Mouse (Mus musculus) erythroblast, embryonic 14.5 days (primary cell): ENCODE measurements around the gene Tm9sf3. TPM values are rescaled to one million over a fixed set of nuclear protein-coding genes. Genes with fewer than 3 reads are reported as not detected.
"Not testable (repeated sequence)": the region's sequence is repeated elsewhere in the genome, so short reads cannot be mapped to it uniquely, and the experiment has no call there.

Source experiments
- H3K27me3 ChIP-seq: 2 replicates; pipeline ENCODE4 v1.6.1; 2012; ENCODE audit warnings: inconsistent platforms; ENCODE audit not compliant: control insufficient read depth
- H3K36me3 ChIP-seq: 2 replicates; pipeline ENCODE4 v1.6.1; 2012; ENCODE audit warnings: mild to moderate bottlenecking, inconsistent platforms; ENCODE audit not compliant: control insufficient read depth
- H3K4me1 ChIP-seq: 2 replicates; pipeline ENCODE4 v1.6.1; 2012; ENCODE audit warnings: inconsistent platforms; ENCODE audit not compliant: control insufficient read depth
- H3K4me3 ChIP-seq: replicated peaks from 2 replicates; pipeline ENCODE3; 2012; ENCODE audit warnings: moderate library complexity, mild to moderate bottlenecking, inconsistent platforms
- H3K9me3 ChIP-seq: 2 replicates; pipeline ENCODE4 v1.6.1; 2012; ENCODE audit warnings: low read length, inconsistent platforms, mixed read lengths; ENCODE audit not compliant: control insufficient read depth
- GATA1 ChIP-seq: IDR thresholded peaks from 2 replicates; pipeline ENCODE4 v1.6.1; 2012; ENCODE audit warnings: low read length, inconsistent platforms, mixed read lengths
- TAL1 ChIP-seq: IDR thresholded peaks from 3 replicates; pipeline ENCODE4 v1.6.1; 2012; ENCODE audit warnings: low read length, inconsistent platforms, mixed read lengths
- polyA plus RNA-seq: library from polyadenylated mRNA; stranded (reverse); fragments of >175 nt; gene quantifications from 2 replicates; pipeline ENCODE4 v1.2.3, GENCODE M21; 2012

Tm9sf3 gene
- polyA plus RNA-seq: 0.23 and 0.39 TPM in 2 replicates

- TF ChIP-seq TAL1 (no peak), GATA1 (no peak)
- Histone ChIP-seq H3K4me1 (peaks cover 41% of the 10 kb centered on the region), H3K36me3 (peaks cover 4% of the 10 kb centered on the region), H3K27me3 (peaks cover 7% of the 10 kb centered on the region; the same call in 1 of the 2 replicates), H3K4me3 (peak within 1 kb of the TSS; percentile 95), H3K9me3 (no peaks in the 10 kb centered on the region)
These were observed at the start of gene Tm9sf3 for GRCm38 (mm10) chr19:41263630-41264295. TSS of gene Tm9sf3 (minus strand) at chr19:41263997.

- not testable (repeated sequence) for H3K36me3 ChIP-seq, H3K27me3 ChIP-seq, H3K4me3 ChIP-seq, H3K9me3 ChIP-seq
- H3K4me1 ChIP-seq: peaks cover 17% of the 10 kb centered on the region
These were observed 48.8 kb upstream of the Tm9sf3 start for GRCm38 (mm10) chr19:41312587-41312986.

GRCm38 (mm10) chr19:41312027-41312426, 48.2 kb upstream of the Tm9sf3 start:
- Histone ChIP-seq H3K4me1 (peaks cover 17% of the 10 kb centered on the region), H3K36me3 (no peaks in the 10 kb centered on the region), H3K9me3 (no peaks in the 10 kb centered on the region), H3K27me3 (no peaks in the 10 kb centered on the region), H3K4me3 (no peak overlapping the region)
- TF ChIP-seq GATA1 (no peak), TAL1 (no peak)

DNA sequence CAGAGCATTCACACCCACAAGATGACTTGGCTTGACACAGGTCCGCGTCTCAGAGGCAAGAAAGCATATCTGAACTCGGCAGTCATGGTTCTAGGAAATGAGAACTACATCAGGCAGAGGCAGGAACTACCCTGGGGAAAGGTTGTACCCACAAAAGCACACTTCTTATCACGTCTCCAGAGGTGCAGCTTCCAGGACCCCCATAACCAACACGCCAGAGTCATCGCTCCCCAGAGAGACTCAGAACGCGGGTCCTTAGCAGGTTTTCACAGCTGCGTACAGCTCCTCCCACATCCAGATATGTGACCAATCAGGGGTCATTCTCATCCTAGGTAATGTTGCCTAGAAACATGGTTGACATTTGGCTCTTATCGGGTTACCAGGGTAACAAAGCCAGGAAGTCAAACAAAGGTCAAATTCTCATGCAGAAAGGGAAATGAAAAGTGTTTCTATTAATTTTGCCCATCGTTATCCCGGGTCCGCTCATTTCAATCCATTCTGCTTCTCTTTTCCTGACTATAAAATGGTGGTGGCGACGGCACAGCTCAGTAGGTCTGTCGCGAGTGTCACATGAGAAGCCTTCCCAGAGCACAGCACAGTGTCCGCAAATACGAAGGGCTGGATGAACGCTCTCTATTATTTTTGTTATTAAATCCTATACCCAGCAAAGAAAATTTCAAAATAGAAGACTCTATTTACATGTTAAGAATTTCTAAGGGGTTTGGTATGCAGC, 47.3 kb upstream of the Tm9sf3 start:
- Histone ChIP-seq H3K4me1 (peaks cover 17% of the 10 kb centered on the region), H3K27me3 (no peaks in the 10 kb centered on the region), H3K9me3 (no peaks in the 10 kb centered on the region), H3K36me3 (no peaks in the 10 kb centered on the region), H3K4me3 (peak overlapping the region; percentile 54)
- TF ChIP-seq GATA1: no peak
- TF ChIP-seq TAL1: no peak

DNA sequence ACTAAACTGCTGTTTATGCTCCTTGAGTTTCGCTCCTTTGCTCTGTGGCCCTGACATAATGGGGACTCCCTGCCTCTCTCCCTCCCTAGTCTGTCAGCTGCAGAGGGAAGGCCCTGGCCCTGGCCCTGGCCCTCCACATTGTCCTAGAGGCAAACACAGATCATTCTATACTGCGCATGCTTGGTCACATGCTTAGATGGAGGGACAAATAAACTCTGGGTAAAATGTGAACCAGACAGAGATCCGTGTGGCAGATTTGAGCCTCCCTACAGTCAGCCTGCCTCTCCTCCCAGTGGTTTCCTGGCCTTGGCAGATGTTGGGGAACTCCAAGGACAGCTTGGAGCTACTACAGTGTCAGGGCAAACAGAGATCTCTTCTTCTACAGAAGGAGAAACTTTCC, 40.1 kb upstream of the Tm9sf3 start:
- no peak for TF ChIP-seq TAL1
- H3K27me3 ChIP-seq: no peaks in the 10 kb centered on the region
- no peaks in the 10 kb centered on the region for H3K36me3 ChIP-seq
- H3K4me1 ChIP-seq: no peaks in the 10 kb centered on the region
- no peak overlapping the region for H3K4me3 ChIP-seq
- no peaks in the 10 kb centered on the region for H3K9me3 ChIP-seq

- no peak overlapping the region for H3K4me3 ChIP-seq
- H3K36me3 ChIP-seq: no peaks in the 10 kb centered on the region
- no peaks in the 10 kb centered on the region for H3K9me3 ChIP-seq
- TF ChIP-seq GATA1 (no peak), TAL1 (no peak)
- no peaks in the 10 kb centered on the region for H3K27me3 ChIP-seq
- H3K4me1 ChIP-seq: no peaks in the 10 kb centered on the region
These were observed 39.6 kb upstream of the Tm9sf3 start for GRCm38 (mm10) chr19:41303433-41303832.

DNA sequence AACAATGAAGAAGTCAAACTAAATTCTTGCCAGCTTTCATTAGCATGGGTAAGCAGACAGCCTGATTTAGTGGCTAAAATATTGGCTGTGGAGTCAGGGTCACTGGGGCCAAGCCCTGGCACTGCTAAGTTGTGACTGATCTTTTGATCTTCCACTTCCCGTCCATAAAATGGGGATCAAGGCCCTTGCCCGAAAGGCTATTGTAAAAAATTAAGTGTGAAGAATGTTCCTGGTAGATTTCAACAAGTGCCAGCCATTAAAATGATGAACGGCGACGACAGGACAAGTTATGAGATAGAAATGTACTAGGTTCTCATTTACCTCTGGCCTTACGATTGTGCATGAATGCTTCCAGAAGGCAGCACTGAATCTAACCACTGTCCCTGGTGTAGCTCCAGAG, 38.1 kb upstream of the Tm9sf3 start:
- Histone ChIP-seq H3K4me1 (no peaks in the 10 kb centered on the region), H3K36me3 (no peaks in the 10 kb centered on the region), H3K27me3 (no peaks in the 10 kb centered on the region), H3K4me3 (no peak overlapping the region), H3K9me3 (no peaks in the 10 kb centered on the region)
- TF ChIP-seq GATA1 (no peak), TAL1 (no peak)

DNA sequence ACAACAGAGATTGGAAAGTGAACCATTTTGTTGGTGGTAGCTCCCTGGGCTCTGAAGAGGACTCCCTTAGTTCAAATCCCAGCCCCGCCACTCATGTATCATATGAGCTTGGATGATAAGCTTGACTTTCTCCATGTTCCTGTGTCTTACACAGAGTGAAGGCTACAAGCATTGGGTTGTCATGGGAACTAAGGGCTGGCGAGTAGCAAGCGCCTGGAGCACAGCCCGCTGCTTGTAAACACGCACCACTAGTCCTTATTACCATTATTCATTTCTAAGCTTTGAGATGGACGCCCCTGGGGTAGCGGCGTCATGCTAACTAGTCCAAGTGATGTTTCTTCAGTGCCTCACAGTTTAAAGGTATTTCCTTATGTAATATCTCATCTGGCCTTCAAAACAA, 35.6 kb upstream of the Tm9sf3 start:
- Histone ChIP-seq H3K36me3 (no peaks in the 10 kb centered on the region), H3K4me1 (no peaks in the 10 kb centered on the region), H3K9me3 (no peaks in the 10 kb centered on the region), H3K4me3 (no peak overlapping the region), H3K27me3 (no peaks in the 10 kb centered on the region)
- TF ChIP-seq TAL1 (no peak), GATA1 (no peak)

- Histone ChIP-seq H3K27me3 (no peaks in the 10 kb centered on the region; the same call in 1 of the 2 replicates), H3K36me3 (no peaks in the 10 kb centered on the region; the same call in 1 of the 2 replicates)
These were observed 27.3 kb upstream of the Tm9sf3 start for GRCm38 (mm10) chr19:41290952-41291619.

More at GRCm38 (mm10) chr19:41290952-41291619, 27.3 kb upstream of the Tm9sf3 start:
- TF ChIP-seq TAL1 (no peak), GATA1 (no peak)
- Histone ChIP-seq H3K9me3 (no peaks in the 10 kb centered on the region), H3K4me3 (no peak overlapping the region), H3K4me1 (no peaks in the 10 kb centered on the region)
